26 mouse cellular contexts compared by ENCODE assay signal in genomic region chr14:37749162-37749561, GRCm38 (mm10).
"Had no signal": no experiment of that assay in that cellular context is flagged by ENCODE, and none has a peak within 500 bp of the region (broad histone marks: within the 10 kb centered on the region; RNA-seq: fewer than 3 reads in every experiment).

No protein-coding gene starts in this region.

- H3K4me3 ChIP-seq: heart, adult 2 months; heart, embryonic 13.5 days; heart, embryonic 15.5 days; hindbrain, embryonic 13.5 days; hindbrain, embryonic 15.5 days; kidney, embryonic 15.5 days; left cerebral cortex, adult 2 months; limb, embryonic 13.5 days; limb, embryonic 15.5 days; liver, embryonic 12.5 days had no signal

- H3K9me3 ChIP-seq: heart, embryonic 13.5 days; heart, embryonic 15.5 days; hindbrain, embryonic 13.5 days; hindbrain, embryonic 15.5 days; kidney, embryonic 15.5 days; limb, embryonic 13.5 days; limb, embryonic 15.5 days; liver, embryonic 12.5 days had no signal

- DNase-seq: gastrocnemius, postnatal 14 days; gastrocnemius, postnatal 36 days; heart, adult 11 months; heart, adult 2 months; heart, postnatal 14 days; heart, postnatal 36 days; kidney, adult 11 months; kidney, adult 2 months; kidney, adult 9 months; kidney, postnatal 14 days; kidney, postnatal 36 days; layer of hippocampus, adult 9-11 months; layer of hippocampus, postnatal 36 days had no signal

- ATAC-seq: hindbrain, postnatal 0 days; intestine, embryonic 16.5 days; liver, embryonic 12.5 days had no signal

- H3K27me3 ChIP-seq: heart, embryonic 13.5 days; heart, embryonic 15.5 days; hindbrain, embryonic 13.5 days; hindbrain, embryonic 15.5 days; kidney, embryonic 15.5 days; limb, embryonic 13.5 days; limb, embryonic 15.5 days; liver, embryonic 12.5 days had no signal

- H3K27ac ChIP-seq: heart, adult 2 months; heart, embryonic 13.5 days; heart, embryonic 15.5 days; hindbrain, embryonic 13.5 days; hindbrain, embryonic 15.5 days; hindbrain, postnatal 0 days; kidney, embryonic 15.5 days; kidney, postnatal 0 days; left cerebral cortex, adult 2 months; limb, embryonic 13.5 days; limb, embryonic 15.5 days; liver, embryonic 12.5 days had no signal

- H3K9ac ChIP-seq: heart, embryonic 13.5 days; heart, embryonic 15.5 days; hindbrain, embryonic 13.5 days; hindbrain, embryonic 15.5 days; kidney, embryonic 15.5 days; limb, embryonic 13.5 days; limb, embryonic 15.5 days; liver, embryonic 12.5 days had no signal

- H3K4me2 ChIP-seq: heart, embryonic 11.5 days; heart, embryonic 13.5 days; heart, embryonic 15.5 days; hindbrain, embryonic 13.5 days; hindbrain, embryonic 15.5 days; kidney, embryonic 15.5 days; limb, embryonic 13.5 days; limb, embryonic 15.5 days; liver, embryonic 12.5 days had no signal

- H3K4me1 ChIP-seq: heart, embryonic 13.5 days; heart, embryonic 15.5 days; hindbrain, embryonic 13.5 days; hindbrain, embryonic 15.5 days; kidney, embryonic 15.5 days; limb, embryonic 13.5 days; limb, embryonic 15.5 days; liver, embryonic 12.5 days had no signal

- H3K36me3 ChIP-seq: heart, embryonic 13.5 days; heart, embryonic 15.5 days; hindbrain, embryonic 13.5 days; hindbrain, embryonic 15.5 days; kidney, embryonic 15.5 days; limb, embryonic 13.5 days; limb, embryonic 15.5 days; liver, embryonic 12.5 days had no signal
